Mouse (Mus musculus) heart, postnatal 0 days (tissue): Measurements from ENCODE around the gene Crcp. TPM values are rescaled to one million over a fixed set of nuclear protein-coding genes. Genes with fewer than 3 reads are reported as not detected.

Experiments used
- ATAC-seq: fragments of 200-750 bp; cut with Nextera tagmentation; 2 replicates; pipeline ENCODE4 v1.8.0; 2017; ENCODE audit warnings: low read depth, moderate number of reproducible peaks, moderate library complexity; ENCODE audit not compliant: insufficient read depth
- DNase-seq: peaks from one replicate; pipeline ENCODE4 v3.0.0-alpha.2; 2016; ENCODE audit warnings: low spot score
- H3K27ac ChIP-seq: fragments of 300-500 bp; sonication (generic); 2 replicates; pipeline ENCODE4 v1.5.1; 2014; ENCODE audit warnings: low read depth, mild to moderate bottlenecking
- H3K27me3 ChIP-seq: fragments of 300-500 bp; sonication (generic); 2 replicates; pipeline ENCODE4 v1.6.1; 2014; ENCODE audit warnings: low read length, mixed read lengths; ENCODE audit not compliant: control insufficient read depth, insufficient read depth
- H3K36me3 ChIP-seq: fragments of 300-500 bp; sonication (generic); replicated peaks from 2 replicates; pipeline ENCODE4 v1.6.1; 2014; ENCODE audit warnings: low read length, mixed read lengths; ENCODE audit not compliant: control insufficient read depth, insufficient read depth
- H3K4me1 ChIP-seq: fragments of 300-500 bp; sonication (generic); 2 replicates; pipeline ENCODE4 v1.6.1; 2014; ENCODE audit warnings: antibody characterized with exemption; ENCODE audit not compliant: control insufficient read depth, insufficient read depth
- H3K4me2 ChIP-seq: fragments of 300-500 bp; sonication (generic); 2 replicates; pipeline ENCODE4 v1.6.1; 2014; ENCODE audit warnings: low read depth, mild to moderate bottlenecking, low read length, moderate library complexity
- H3K4me3 ChIP-seq: fragments of 300-500 bp; sonication (generic); 2 replicates; pipeline ENCODE4 v1.5.1; 2014; ENCODE audit warnings: low read depth, low read length
- H3K9ac ChIP-seq: fragments of 300-500 bp; sonication (generic); replicated peaks from 2 replicates; pipeline ENCODE4 v1.6.1; 2014; ENCODE audit warnings: low read depth, low read length, mixed read lengths
- H3K9me3 ChIP-seq: fragments of 300-500 bp; sonication (generic); replicated peaks from 2 replicates; pipeline ENCODE4 v1.6.1; 2016; ENCODE audit warnings: low read length; ENCODE audit not compliant: control insufficient read depth
- CTCF ChIP-seq: IDR thresholded peaks from 2 replicates; pipeline ENCODE4 v1.5.1; 2016; ENCODE audit warnings: antibody characterized with exemption, control low read depth, low read depth
- EP300 ChIP-seq: IDR thresholded peaks from 2 replicates; pipeline ENCODE4 v1.6.1; 2016; ENCODE audit warnings: antibody characterized with exemption, low read depth
- WGBS: fragments of 180-500 bp; shearing (Covaris S2); extraction: QIAGEN DNeasy Blood & Tissue Kit; methylation state at CpG from one replicate; pipeline ENCODE4 v1.1.7; 2014; 5-methylcytosine and 5-hydroxymethylcytosine counted together
- polyA plus RNA-seq: library from polyadenylated mRNA; unstranded; fragments of >200 nt; fragmentation: Nextera tagmentation; extraction: Ambion mirVana; gene quantifications from 2 replicates; pipeline ENCODE4 v1.2.1, GENCODE M21; 2015
- total RNA-seq: library from RNA; depleted of rRNA; stranded (reverse); fragments of >200 nt; gene quantifications from 2 replicates; pipeline ENCODE4 v1.2.3, GENCODE M21; 2014; ENCODE audit warnings: low replicate concordance

The Crcp gene
- total and polyA plus RNA-seq, 2 experiments from 2014 or later = 9.7 to 20.8 TPM

- under 1% methylated on average over 32 of the region's 32 CpGs for WGBS
These were observed 5.1 kb upstream of the Crcp start for GRCm38 (mm10) chr5:130023767-130024539.

GRCm38 (mm10) chr5:130027134-130027533, 2.0 kb upstream of the Crcp start:
- DNase-seq = no peak
- no peak overlapping the region for H3K4me3 ChIP-seq
- TF ChIP-seq CTCF (no peak), EP300 (no peak)
- H3K27me3 ChIP-seq = no peaks in the 10 kb centered on the region
- H3K36me3 ChIP-seq = no peaks in the 10 kb centered on the region
- ATAC-seq = no peak
- no peak overlapping the region for H3K27ac ChIP-seq
- H3K9ac ChIP-seq = no peak overlapping the region
- WGBS = 58% methylated on average over 5 of the region's 5 CpGs
- H3K4me1 ChIP-seq = no peaks in the 10 kb centered on the region; the same call in 1 of the 2 replicates
- no peak overlapping the region for H3K4me2 ChIP-seq
- H3K9me3 ChIP-seq = no peaks in the 10 kb centered on the region

More at GRCm38 (mm10) chr5:130023767-130024539, 5.1 kb upstream of the Crcp start:
- ATAC-seq (peak; percentile 92), DNase-seq (peak; percentile 96)
- H3K4me2 ChIP-seq = peak overlapping the region; percentile 89
- H3K27ac ChIP-seq = peak overlapping the region; percentile 73
- H3K4me1 ChIP-seq = no peaks in the 10 kb centered on the region
- TF ChIP-seq EP300 (no peak), CTCF (peak; percentile 80)
- H3K36me3 ChIP-seq = no peaks in the 10 kb centered on the region
- peak overlapping the region; percentile 65 for H3K4me3 ChIP-seq
- H3K9ac ChIP-seq = peak overlapping the region; percentile 57; the same call in 1 of the 2 replicates
- no peaks in the 10 kb centered on the region for H3K9me3 ChIP-seq
- H3K27me3 ChIP-seq = no peaks in the 10 kb centered on the region

- Histone ChIP-seq H3K27ac (no peak overlapping the region), H3K36me3 (no peaks in the 10 kb centered on the region), H3K4me3 (no peak overlapping the region), H3K9ac (no peak overlapping the region), H3K9me3 (no peaks in the 10 kb centered on the region), H3K4me1 (no peaks in the 10 kb centered on the region; the same call in 1 of the 2 replicates), H3K27me3 (no peaks in the 10 kb centered on the region), H3K4me2 (no peak overlapping the region)
- no peak for DNase-seq
- no peak for TF ChIP-seq EP300
- TF ChIP-seq CTCF = no peak
- no peak for ATAC-seq
- 79% methylated on average over 7 of the region's 7 CpGs for WGBS
These were observed 1.4 kb upstream of the Crcp start for GRCm38 (mm10) chr5:130027696-130028095.

- Histone ChIP-seq H3K9me3 (no peaks in the 10 kb centered on the region), H3K27ac (no peak overlapping the region), H3K9ac (no peak overlapping the region), H3K27me3 (no peaks in the 10 kb centered on the region), H3K36me3 (peaks cover 12% of the 10 kb centered on the region; the same call in 1 of the 2 replicates), H3K4me3 (no peak overlapping the region), H3K4me1 (no peaks in the 10 kb centered on the region; the same call in 1 of the 2 replicates), H3K4me2 (no peak overlapping the region)
- DNase-seq (no peak), ATAC-seq (no peak)
- 91% methylated on average over 19 of the region's 19 CpGs for WGBS
- TF ChIP-seq CTCF = no peak
These were observed 2.6 kb downstream of the Crcp start for GRCm38 (mm10) chr5:130031410-130032390.

- no peak for DNase-seq
- H3K36me3 ChIP-seq = peaks cover 12% of the 10 kb centered on the region; the same call in 1 of the 2 replicates
- H3K4me1 ChIP-seq = no peaks in the 10 kb centered on the region; the same call in 1 of the 2 replicates
- TF ChIP-seq CTCF (no peak), EP300 (no peak)
- no peak overlapping the region for H3K4me3 ChIP-seq
- no peak for ATAC-seq
- H3K9ac ChIP-seq = no peak overlapping the region
- no peaks in the 10 kb centered on the region for H3K27me3 ChIP-seq
- H3K9me3 ChIP-seq = no peaks in the 10 kb centered on the region
- H3K27ac ChIP-seq = no peak overlapping the region
- H3K4me2 ChIP-seq = no peak overlapping the region
- WGBS = 77% methylated on average over 2 of the region's 2 CpGs
These were observed 4.8 kb downstream of the Crcp start for GRCm38 (mm10) chr5:130033869-130034268.
